Mouse (Mus musculus) limb, embryonic 10.5 days (tissue): ENCODE data around the gene Miga2. TPM values are rescaled to one million over a fixed set of nuclear protein-coding genes. Genes with fewer than 3 reads are reported as not detected.
A peak's percentile ranks its signal among the peaks of the same experiment; 100 is the strongest.
"Not testable (repeated sequence)": the region's sequence is repeated elsewhere in the genome, so short reads cannot be mapped to it uniquely, and the experiment has no call there.

Experiments
- DNase-seq: peaks from one replicate; pipeline ENCODE4 v3.0.0-alpha.2; 2017; ENCODE audit warnings: low spot score
- H3K27ac ChIP-seq: fragments of 300-500 bp; sonication (generic); 2 replicates; pipeline ENCODE4 v1.5.1; 2016; ENCODE audit warnings: mild to moderate bottlenecking
- H3K27me3 ChIP-seq: fragments of 300-500 bp; sonication (generic); 2 replicates; pipeline ENCODE4 v1.6.1; 2016; ENCODE audit warnings: low read depth, mild to moderate bottlenecking; ENCODE audit not compliant: poor library complexity, severe bottlenecking
- H3K36me3 ChIP-seq: fragments of 300-500 bp; sonication (generic); 2 replicates; pipeline ENCODE4 v1.6.1; 2016; ENCODE audit warnings: mild to moderate bottlenecking, moderate library complexity
- H3K4me1 ChIP-seq: fragments of 300-500 bp; sonication (generic); 2 replicates; pipeline ENCODE4 v1.6.1; 2016
- H3K4me3 ChIP-seq: fragments of 300-500 bp; sonication (generic); 2 replicates; pipeline ENCODE4 v1.5.1; 2016; ENCODE audit warnings: mild to moderate bottlenecking, moderate library complexity
- H3K9me3 ChIP-seq: fragments of 300-500 bp; sonication (generic); replicated peaks from 2 replicates; pipeline ENCODE4 v1.6.1; 2016; ENCODE audit warnings: mild to moderate bottlenecking
- WGBS: fragments of 180-500 bp; shearing (Covaris S2); methylation state at CpG from one replicate; pipeline ENCODE4 v1.1.7; 2016; 5-methylcytosine and 5-hydroxymethylcytosine counted together
- polyA plus RNA-seq: library from polyadenylated mRNA; unstranded; fragments of >200 nt; fragmentation: Nextera tagmentation; extraction: Ambion mirVana; gene quantifications from 2 replicates; pipeline ENCODE4 v1.2.1, GENCODE M21; 2016

Miga2 gene
- polyA plus RNA-seq, 1 experiment from 2014 or later: 33.3 TPM

DNA sequence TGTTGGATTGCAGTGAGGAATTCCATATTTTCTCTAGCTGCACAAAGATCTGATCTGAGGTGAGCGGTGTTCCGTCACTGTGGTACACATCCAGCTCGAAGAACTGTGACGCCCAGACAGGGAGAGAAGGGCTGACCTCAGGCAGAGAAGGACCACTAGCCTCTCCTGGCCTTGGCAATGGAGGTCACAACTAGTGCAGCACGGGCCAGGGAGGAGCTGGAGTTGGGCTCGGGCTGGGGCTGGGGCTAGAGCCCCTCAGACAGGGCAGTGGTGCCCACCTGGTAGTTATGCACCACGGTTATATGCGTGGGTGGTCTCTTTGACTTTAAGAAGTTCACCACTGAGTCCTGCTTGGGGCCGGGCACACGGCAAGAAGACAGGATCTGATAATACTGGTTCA is 43.7 kb downstream of the Miga2 start:
- H3K4me1 ChIP-seq: 0 out of 2 replicates have a peak, but pooled peaks cover 8% of the 10 kb centered on the region
- no peak for DNase-seq
- 92% methylated on average over 10 of the region's 10 CpGs for WGBS
- no peaks in the 10 kb centered on the region for H3K27me3 ChIP-seq
- no peaks in the 10 kb centered on the region for H3K9me3 ChIP-seq
- H3K27ac ChIP-seq: no peak overlapping the region
- no peak overlapping the region for H3K4me3 ChIP-seq
- peaks cover 71% of the 10 kb centered on the region for H3K36me3 ChIP-seq

DNA sequence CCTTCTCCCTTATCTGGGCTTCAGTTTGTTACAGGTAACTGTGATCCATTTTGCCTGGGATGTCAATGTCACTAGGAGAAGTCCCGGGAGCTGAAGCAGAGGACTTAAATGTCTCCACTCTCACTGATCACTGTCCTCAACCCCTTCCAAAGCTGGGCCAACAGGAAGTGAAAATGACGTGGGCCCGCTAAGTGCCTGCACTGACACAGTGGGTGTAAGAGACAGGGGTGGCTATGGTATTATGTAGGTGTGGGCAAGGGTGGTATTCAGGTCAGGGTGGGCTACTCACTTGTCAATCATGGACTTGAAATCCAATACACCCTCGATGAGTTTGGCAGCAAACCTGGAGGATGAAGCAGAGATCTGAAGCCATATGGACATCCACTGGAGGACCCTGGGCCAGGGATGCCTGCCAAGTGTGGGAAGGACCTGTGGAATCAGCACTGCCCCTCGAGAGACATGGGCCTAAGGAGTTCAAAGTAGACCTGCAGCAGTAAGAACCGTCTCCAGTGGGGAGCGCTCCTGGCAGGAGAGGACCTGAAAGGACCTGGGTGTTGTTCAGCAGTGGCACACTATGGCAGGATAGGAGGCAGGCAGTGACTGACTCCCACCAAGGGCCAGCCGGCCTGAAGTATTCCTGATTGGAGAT is 44.5 kb downstream of the Miga2 start:
- H3K27ac ChIP-seq: no peak overlapping the region
- no peaks in the 10 kb centered on the region for H3K9me3 ChIP-seq
- H3K36me3 ChIP-seq: peaks cover 63% of the 10 kb centered on the region
- 0 out of 2 replicates have a peak, but pooled peaks cover 3% of the 10 kb centered on the region for H3K27me3 ChIP-seq
- DNase-seq: no peak
- 84% methylated on average over 8 of the region's 8 CpGs for WGBS
- 0 out of 2 replicates have a peak, but pooled peaks cover 8% of the 10 kb centered on the region for H3K4me1 ChIP-seq
- H3K4me3 ChIP-seq: no peak overlapping the region

DNA sequence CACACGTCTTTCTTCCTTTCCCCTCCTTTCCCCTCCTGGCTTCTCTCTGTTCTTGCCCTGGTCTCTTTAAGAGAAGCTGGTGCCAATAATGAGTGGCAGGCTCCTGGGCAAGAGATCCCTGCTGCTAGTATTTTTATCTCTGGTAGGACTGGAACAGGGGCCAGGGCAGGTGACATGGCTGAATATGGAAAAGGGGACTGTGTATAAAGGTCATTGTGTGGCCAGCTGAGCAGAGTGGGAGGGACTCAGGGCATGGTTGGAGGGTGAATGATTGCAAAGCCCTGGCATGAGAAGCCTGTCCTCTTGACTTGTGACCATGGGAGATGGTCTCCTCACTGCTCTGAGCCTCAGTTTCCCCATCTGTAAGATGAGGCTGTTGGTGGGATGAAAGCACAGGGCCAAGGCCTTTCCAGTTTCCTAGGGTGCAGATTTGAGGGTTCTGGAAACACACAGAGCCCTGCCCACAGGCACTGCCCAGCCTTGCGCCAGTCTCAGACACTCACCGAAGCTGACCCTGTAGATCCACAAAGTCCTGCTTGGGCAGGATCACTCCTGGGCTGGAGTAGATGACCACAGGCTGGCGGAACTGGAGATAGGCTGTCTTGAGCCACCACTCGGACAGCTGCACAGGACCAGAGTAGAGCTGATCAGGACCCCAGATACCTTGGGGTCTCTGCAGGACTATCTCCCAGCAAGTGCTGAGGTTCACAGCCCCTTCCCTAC is 45.6 kb downstream of the Miga2 start:
- Histone ChIP-seq H3K9me3 (no peaks in the 10 kb centered on the region), H3K4me1 (peaks cover 13% of the 10 kb centered on the region), H3K27ac (no peak overlapping the region), H3K27me3 (peaks cover 14% of the 10 kb centered on the region), H3K36me3 (peaks cover 56% of the 10 kb centered on the region), H3K4me3 (no peak overlapping the region)
- WGBS: 85% methylated on average over 5 of the region's 5 CpGs
- no peak for DNase-seq

DNA sequence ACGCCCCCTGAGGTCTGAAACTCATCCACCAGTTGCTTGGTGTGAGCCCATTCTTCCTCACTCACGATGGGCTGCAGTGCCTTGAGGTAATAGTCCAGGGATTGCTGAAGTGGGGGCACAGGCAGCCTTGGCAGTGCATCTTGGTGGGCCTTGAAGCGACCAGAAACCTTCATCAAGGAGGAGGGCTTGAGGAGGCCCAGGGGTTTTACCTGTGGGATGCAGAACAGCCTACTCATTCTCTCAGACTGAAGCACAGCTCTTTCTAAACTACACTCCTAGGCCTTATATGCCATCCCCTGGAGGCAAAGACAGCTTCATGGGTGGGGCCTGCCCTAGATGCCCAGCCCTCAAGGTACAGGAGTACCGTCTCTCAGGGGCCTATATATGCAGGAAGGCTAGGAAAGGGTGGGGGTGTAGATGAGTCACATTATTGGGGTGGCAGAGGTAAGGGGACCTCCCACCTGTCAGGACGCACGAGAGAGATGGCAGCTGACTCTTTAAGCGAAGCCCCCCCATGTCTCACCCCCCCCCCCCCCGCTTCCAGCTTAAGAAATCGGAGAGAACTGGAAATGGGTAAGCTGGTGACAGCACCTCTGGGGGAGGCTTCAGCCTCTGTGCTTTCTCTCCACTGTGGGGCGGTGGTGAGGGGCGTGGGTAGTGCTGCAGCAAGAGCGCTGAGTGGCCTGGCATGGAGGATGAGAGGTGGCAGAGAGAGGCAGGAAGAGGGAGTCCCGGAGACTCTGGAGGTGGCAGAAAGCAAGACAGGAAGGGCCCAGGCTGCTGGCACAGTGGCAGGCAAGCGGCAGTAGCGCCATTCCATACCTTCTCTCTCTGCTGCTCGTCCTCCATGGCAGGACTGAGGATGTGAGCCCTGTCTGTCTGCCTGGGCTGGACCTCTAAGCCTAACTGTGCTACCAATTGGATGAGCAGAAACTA is 49.3 kb downstream of the Miga2 start:
- Histone ChIP-seq H3K4me1 (peaks cover 28% of the 10 kb centered on the region), H3K27ac (no peak overlapping the region), H3K4me3 (no peak overlapping the region), H3K36me3 (peaks cover 20% of the 10 kb centered on the region), H3K9me3 (no peaks in the 10 kb centered on the region), H3K27me3 (peaks cover 16% of the 10 kb centered on the region)
- 81% methylated on average over 16 of the region's 16 CpGs for WGBS
- DNase-seq: no peak

DNA sequence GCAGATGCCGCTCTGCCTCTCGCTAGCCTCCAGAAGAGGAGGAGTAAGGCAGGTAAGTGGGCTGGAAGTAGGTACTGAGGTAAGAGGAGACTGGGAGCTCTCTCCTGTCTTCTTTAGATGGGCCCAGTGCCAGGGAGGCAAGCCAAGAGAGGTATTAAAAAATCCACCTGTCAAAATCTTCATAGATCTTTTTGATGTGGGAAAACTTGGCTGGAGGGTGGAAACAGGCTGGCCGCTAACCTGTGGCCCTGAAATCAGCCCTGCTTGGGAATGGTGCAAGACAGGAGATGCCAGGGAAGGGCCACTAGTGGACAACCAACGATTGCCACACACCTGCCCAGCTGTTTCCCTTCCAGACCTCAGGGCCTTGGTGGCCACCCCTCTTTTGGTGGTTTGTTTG is 50.1 kb downstream of the Miga2 start:
- Histone ChIP-seq H3K27me3 (peaks cover 16% of the 10 kb centered on the region), H3K36me3 (peaks cover 12% of the 10 kb centered on the region), H3K4me1 (peaks cover 36% of the 10 kb centered on the region), H3K4me3 (peak overlapping the region; percentile 83), H3K9me3 (no peaks in the 10 kb centered on the region), H3K27ac (no peak overlapping the region)
- 84% methylated on average over 4 of the region's 4 CpGs for WGBS
- DNase-seq: no peak

DNA sequence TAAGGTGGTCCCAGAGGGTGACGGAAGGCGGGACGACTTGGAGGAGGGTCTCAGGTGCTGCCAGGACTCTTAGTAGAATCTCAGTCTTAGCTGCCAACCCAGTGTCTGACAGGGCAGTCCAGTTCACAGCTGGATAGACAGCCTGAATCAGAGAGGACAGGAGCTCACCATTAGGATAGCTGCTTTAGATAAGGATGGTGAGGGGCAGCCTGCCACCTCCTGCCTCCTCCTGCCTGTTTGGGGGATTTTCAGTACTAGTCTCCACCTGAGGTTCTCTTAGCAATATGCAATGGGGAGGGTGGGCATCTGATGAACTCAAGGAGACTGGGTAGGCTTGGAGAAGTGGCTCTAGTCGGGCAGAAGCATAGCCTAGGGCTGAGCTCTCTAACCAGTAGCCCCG is 50.6 kb downstream of the Miga2 start:
- Histone ChIP-seq H3K36me3 (peaks cover 8% of the 10 kb centered on the region), H3K9me3 (no peaks in the 10 kb centered on the region), H3K4me1 (peaks cover 40% of the 10 kb centered on the region), H3K4me3 (peak overlapping the region; percentile 83), H3K27me3 (peaks cover 16% of the 10 kb centered on the region), H3K27ac (peak overlapping the region; percentile 98; the same call in 1 of the 2 replicates)
- WGBS: 52% methylated on average over 5 of the region's 5 CpGs
- DNase-seq: no peak

DNA sequence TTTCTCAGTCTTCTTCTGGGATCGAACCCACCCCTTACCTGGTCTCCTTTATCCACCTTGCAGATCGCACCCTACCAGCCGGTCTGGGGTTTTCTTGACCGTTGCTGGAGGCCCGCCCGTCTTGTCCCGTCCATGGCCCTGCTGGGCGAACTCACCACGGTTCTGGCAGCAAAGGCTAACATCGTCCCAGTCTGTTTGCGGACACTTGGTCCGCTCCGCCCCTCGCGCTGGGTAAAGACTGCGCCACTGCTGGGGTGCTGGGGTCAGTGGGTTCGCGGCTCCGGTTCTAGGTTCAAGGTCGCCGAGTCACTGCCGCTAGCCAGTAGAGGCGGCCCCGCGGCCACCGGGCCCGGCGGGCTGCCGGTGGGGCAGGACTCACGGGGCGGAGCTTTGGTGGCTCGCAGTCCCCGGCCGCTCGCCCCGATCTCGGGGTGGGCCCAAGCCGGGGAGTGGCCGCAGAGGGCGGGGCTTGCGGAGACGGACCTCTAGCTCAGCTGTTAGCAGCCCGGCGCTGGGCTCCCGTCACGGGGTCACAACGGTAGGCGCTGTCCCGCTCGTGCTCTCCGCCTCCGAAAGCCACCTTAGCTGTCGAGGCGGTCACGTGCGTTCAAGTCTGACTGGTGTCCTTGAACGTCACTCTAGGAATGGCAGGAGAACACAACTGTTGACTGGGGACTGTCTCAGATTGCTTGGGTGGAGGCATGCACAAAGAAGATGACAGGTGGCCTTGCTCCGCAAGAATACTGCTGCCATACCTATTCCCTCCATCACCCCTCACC is 51.3 kb downstream of the Miga2 start, which contains the start of gene Crat:
Gene Crat (minus strand): TSS at position 657 of the 779 bp plus-strand sequence.
- Histone ChIP-seq H3K27ac (peak within 1 kb of the TSS; percentile 98), H3K27me3 (peaks cover 16% of the 10 kb centered on the region), H3K9me3 (no peaks in the 10 kb centered on the region), H3K36me3 (peaks cover 4% of the 10 kb centered on the region; the same call in 1 of the 2 replicates), H3K4me1 (peaks cover 43% of the 10 kb centered on the region), H3K4me3 (peak within 1 kb of the TSS; percentile 83)
- DNase-seq: peak; percentile 87
- WGBS: 1% methylated on average over 58 of the region's 58 CpGs

DNA sequence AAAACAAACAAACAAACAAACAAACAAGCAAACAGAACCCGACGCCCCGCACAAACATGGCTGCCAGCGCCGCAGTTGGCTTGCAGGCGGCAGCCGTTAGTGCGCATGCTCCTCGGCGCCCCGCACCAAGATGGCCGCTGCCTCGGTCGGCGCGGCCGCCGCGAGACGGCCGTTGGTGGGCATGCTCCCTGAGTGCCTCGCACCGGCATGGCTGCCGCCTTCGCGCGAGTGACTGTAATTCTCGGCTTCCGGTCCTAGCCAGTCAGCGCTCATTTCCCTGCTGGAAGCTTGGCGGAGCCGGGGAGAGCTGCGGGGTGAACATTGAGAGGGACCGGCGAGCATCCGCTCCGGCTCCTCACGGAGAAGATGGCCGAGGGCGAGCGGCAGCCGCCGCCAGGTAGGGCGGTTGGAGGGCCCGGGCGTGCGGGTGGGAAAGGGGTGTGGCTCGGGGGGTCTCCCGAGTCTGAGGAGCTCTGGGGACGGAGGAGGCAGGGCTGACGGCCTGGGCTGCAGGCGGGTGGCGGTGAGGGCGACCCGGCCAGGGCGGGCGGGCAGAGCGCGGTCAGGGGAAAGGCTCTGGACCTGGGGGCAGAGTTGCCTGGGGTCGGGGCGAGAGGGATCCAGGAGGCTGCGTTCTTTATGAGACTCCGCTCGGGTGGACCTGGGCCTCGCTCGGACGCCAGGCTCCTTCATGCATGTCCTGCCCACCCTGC is 52.1 kb downstream of the Miga2 start, which contains the start of gene Ptpa:
Gene Ptpa (plus strand): TSS at position 104 of the 713 bp plus-strand sequence.
- H3K27me3 ChIP-seq: peaks cover 16% of the 10 kb centered on the region
- H3K27ac ChIP-seq: peak within 1 kb of the TSS; percentile 98
- peak within 1 kb of the TSS; percentile 83 for H3K4me3 ChIP-seq
- H3K36me3 ChIP-seq: peaks cover 2% of the 10 kb centered on the region; the same call in 1 of the 2 replicates
- DNase-seq: peak; percentile 95
- WGBS: under 1% methylated on average over 67 of the region's 67 CpGs
- no peaks in the 10 kb centered on the region for H3K9me3 ChIP-seq
- peaks cover 46% of the 10 kb centered on the region for H3K4me1 ChIP-seq

DNA sequence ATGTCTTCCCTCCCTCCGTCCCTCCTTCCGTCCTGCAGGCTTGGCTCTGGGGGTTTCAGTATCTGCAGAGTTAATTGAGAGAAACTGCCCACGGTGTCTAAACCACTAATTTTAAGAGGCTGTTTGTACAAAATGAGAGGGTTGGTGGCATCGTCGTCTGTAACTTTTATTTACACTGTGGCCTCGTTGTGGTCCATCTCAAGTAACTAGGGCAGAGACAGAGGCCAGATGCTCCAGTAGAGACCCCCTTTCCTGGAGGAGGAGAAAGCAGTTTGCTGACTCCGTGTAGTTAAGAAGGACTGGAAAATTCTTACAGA is 52.6 kb downstream of the Miga2 start:
- Histone ChIP-seq H3K36me3 (no peaks in the 10 kb centered on the region; the same call in 1 of the 2 replicates), H3K4me1 (peaks cover 46% of the 10 kb centered on the region), H3K27ac (peak overlapping the region; percentile 98), H3K27me3 (peaks cover 16% of the 10 kb centered on the region), H3K9me3 (no peaks in the 10 kb centered on the region), H3K4me3 (peak overlapping the region; percentile 83)
- WGBS: under 1% methylated on average over 7 of the region's 7 CpGs
- DNase-seq: no peak

DNA sequence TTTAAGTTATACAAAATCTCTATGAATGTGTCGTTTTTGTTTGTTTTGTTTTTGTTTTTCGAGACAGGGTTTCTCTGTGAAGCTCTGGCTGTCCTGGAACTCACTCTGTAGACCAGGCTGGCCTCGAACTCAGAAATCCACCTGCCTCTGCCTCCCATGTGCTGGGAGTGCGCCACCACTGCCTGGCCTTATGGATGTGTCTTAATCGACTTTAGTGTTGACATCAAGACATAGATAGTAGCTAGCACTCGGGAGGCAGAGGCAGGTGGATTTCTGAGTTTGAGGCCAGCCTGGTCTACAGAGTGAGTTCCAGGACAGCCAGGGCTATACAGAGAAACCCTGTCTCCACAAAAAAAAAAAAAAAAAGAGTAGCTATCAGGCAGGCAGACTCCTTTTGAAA is 53.1 kb downstream of the Miga2 start:
- not testable (repeated sequence) for H3K36me3 ChIP-seq, DNase-seq, H3K9me3 ChIP-seq, H3K27ac ChIP-seq
- 85% methylated on average over 6 of the region's 6 CpGs for WGBS
- peaks cover 46% of the 10 kb centered on the region for H3K4me1 ChIP-seq
- H3K4me3 ChIP-seq: peak overlapping the region; percentile 83
- H3K27me3 ChIP-seq: peaks cover 16% of the 10 kb centered on the region

DNA sequence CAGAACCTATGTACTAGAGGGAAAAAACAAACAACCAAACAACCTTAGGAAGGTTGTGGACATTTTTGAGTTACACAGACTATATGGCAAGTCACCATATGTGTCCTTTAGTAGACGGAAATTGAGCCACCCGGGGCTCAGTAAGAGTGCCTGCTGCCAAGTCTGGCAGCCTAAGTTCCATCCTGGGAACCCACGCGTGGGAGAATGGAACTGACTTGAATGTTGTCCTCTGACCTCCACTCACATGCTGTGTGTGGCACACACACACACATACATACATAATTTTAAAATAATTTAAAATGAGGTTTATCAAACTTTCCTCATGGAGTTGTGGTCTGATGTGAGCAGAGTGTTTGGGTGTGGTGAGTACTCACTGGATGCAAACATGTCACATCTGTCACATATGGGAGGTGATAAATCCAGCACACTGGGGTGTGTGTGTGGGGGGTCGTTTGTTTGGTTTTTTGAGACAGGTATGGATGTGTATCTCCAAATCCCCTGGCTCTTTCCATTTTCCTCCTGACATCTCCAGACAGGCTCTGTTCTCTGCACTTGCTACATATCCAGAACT is 53.6 kb downstream of the Miga2 start:
- Histone ChIP-seq H3K36me3 (peaks cover 3% of the 10 kb centered on the region), H3K4me1 (peaks cover 46% of the 10 kb centered on the region), H3K27me3 (peaks cover 16% of the 10 kb centered on the region), H3K27ac (peak overlapping the region; percentile 77), H3K9me3 (no peaks in the 10 kb centered on the region), H3K4me3 (peak overlapping the region; percentile 36; the same call in 1 of the 2 replicates)
- DNase-seq: no peak
- 84% methylated on average over 5 of the region's 5 CpGs for WGBS
